Mouse (Mus musculus): ENCODE data around the gene Bmp3.

The Bmp3 gene

DNA sequence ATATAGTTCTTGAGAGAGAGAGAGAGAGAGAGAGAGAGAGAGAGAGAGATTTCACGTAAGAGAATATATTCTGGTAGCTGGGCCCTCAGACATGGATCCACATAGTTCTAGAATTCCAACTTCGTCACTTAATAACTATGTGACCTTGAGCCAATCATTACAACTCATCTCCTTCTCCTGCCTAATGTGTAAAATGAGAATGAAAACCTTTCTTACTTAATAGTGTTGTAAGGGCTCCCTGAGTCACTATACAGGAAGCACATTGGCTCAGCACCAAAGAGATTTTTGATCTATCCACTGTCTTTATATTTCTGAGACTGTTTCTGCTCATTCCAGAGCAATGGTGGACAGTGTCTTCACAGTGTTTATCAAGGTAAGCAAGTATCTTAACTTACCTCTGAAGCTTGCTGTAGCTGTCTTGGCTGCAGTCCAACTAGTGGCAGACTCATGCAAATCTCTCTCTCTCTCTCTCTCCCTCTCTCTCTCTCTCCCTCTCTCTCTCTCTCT, 36.4 kb downstream of the Bmp3 start:
- in situ Hi-C loops (cut with MboI; ENCODE audit: low pct_unique_long_range_greater_than_20kb in 1 of 2, low sequenced_read_pairs in 2 of 2, unreplicated experiment in 1 of 2) = loop anchor here in 1 of 2 experiments (25.0 kb wide), 1 partner anchor 272 kb away; no protein-coding TSS in a partner anchor

GRCm38 (mm10) chr5:98894281-98894680, 40.1 kb downstream of the Bmp3 start:
- in situ Hi-C loops (cut with MboI; ENCODE audit: low pct_unique_long_range_greater_than_20kb in 1 of 2, low sequenced_read_pairs in 2 of 2, unreplicated experiment in 1 of 2) = loop anchor here in 1 of 2 experiments (25.0 kb wide), 1 partner anchor 268 kb away; no protein-coding TSS in a partner anchor

DNA sequence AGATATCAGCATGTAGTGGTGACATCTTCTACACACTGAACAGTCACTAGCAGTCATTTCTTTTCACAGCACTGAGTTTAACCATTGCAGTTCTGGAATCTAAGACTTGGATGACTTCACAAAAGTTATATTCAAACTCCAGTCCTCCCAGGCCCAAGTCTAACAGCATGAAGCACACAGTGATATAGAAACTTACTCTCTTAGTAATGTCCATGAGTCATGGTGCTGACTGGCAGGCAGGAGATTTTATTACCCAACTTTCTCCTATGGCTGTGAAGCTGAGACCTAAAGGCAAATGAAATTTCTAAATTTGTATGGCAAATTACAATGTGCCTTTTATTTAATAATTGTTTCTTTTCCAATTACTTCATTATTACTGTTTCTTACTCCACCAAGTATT, 43.7 kb downstream of the Bmp3 start:
- in situ Hi-C loops (cut with MboI; ENCODE audit: low pct_unique_long_range_greater_than_20kb in 1 of 2, low sequenced_read_pairs in 2 of 2, unreplicated experiment in 1 of 2) = loop anchor here in 1 of 2 experiments (25.0 kb wide), 1 partner anchor 264 kb away; no protein-coding TSS in a partner anchor

- in situ Hi-C loops (cut with MboI; ENCODE audit: low pct_unique_long_range_greater_than_20kb in 1 of 2, low sequenced_read_pairs in 2 of 2, unreplicated experiment in 1 of 2) = no loop called here
Measured at GRCm38 (mm10) chr5:98900926-98901325, 46.7 kb downstream of the Bmp3 start.

- in situ Hi-C loops (cut with MboI; ENCODE audit: low pct_unique_long_range_greater_than_20kb in 1 of 2, low sequenced_read_pairs in 2 of 2, unreplicated experiment in 1 of 2) = no loop called here
Measured at GRCm38 (mm10) chr5:98902339-98902738, 48.1 kb downstream of the Bmp3 start.

GRCm38 (mm10) chr5:98918716-98919115, 64.5 kb downstream of the Bmp3 start:
- in situ Hi-C loops (cut with MboI; ENCODE audit: low pct_unique_long_range_greater_than_20kb in 1 of 2, low sequenced_read_pairs in 2 of 2, unreplicated experiment in 1 of 2) = no loop called here

- in situ Hi-C loops (cut with MboI; ENCODE audit: low pct_unique_long_range_greater_than_20kb in 1 of 2, low sequenced_read_pairs in 2 of 2, unreplicated experiment in 1 of 2) = no loop called here
Measured at GRCm38 (mm10) chr5:98921608-98922007, 67.4 kb downstream of the Bmp3 start.

- in situ Hi-C loops (cut with MboI; ENCODE audit: low pct_unique_long_range_greater_than_20kb in 1 of 2, low sequenced_read_pairs in 2 of 2, unreplicated experiment in 1 of 2) = no loop called here
Measured at GRCm38 (mm10) chr5:98922921-98923320, 68.7 kb downstream of the Bmp3 start.
